Mouse (Mus musculus): Measurements from ENCODE around the gene Tacr2.

Tacr2 gene

DNA sequence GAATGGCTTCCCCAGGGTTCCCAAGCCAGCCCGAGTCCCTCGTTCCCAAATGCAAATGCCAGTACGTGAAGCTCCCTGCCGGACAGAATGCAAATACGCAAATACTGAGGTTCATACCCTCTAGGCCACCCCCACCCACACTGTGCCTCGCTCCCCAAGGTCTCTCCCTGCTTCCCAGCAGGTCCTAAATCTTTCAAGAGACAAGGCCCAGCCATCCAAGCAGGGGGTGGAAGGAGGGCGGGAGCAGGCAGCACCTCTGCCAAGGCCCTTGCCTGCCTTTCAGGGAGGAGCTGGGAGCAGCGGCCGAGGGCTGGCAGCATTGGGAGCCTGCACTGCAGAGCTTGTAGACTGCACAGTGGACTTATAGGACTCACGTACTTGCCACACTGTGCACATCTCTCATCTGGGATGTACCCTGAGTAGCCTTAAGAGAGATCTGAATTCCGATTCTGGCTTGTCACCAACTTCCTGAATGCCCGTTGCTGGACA lies at the start of gene Tacr2:
Gene Tacr2 (plus strand): TSS at position 439 of the 489 bp plus-strand sequence.
- DNase-seq (ENCODE audit: low spot score), result no peak

- no peak for DNase-seq (ENCODE audit: low spot score)
Observed at GRCm38 (mm10) chr10:62202574-62202973, 49.7 kb upstream of the Tacr2 start.

GRCm38 (mm10) chr10:62208241-62208896 lies 43.9 kb upstream of the Tacr2 start:
- DNase-seq (ENCODE audit: low spot score), result no peak

- DNase-seq (ENCODE audit: low spot score), result no peak
Observed at GRCm38 (mm10) chr10:62211310-62211709, 40.9 kb upstream of the Tacr2 start.

DNA sequence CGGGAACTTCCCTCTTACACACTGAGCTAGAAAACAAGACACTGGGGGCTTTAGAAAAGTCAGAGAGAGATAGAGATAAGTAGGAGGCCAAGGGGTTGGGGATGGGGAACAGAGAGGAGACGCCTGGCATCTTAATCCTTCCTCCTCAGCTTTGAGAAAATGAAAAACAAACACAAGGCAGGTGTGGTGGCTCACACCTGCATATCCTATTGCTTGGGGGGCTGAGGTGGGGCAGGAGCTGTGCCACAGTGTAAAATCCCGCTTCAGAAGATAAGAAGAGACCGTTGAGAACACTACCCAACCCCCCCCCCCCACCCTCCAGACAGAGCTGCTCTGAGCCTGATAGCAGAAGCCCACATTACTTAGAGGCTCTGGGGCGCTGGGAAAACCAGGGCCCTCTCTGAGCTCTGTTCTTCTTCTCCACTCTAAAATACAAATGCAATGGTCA lies 37.0 kb upstream of the Tacr2 start:
- no peak for DNase-seq (ENCODE audit: low spot score)

DNA sequence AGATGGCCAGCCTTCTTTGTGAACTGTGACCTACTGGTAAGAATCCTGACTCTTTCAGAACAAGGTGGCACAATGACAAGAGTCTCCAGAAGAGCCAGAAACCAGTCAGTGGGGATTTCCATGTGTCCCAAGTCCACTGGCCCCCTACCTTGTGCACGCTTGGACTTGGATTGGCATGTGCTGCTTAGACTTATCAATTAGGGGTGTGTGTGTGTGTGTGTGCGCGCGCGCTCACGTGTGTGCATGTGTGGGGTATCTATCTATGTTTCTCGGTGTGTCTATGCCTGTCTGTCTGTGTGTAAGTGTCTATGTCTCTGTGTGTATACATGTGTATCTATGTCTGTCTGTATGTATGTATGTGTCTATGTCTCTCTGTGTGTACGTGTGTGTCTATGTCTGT lies 36.6 kb upstream of the Tacr2 start:
- DNase-seq (ENCODE audit: low spot score), result no peak

- DNase-seq (ENCODE audit: low spot score), result no peak
Observed at GRCm38 (mm10) chr10:62216595-62216994, 35.6 kb upstream of the Tacr2 start.

DNA sequence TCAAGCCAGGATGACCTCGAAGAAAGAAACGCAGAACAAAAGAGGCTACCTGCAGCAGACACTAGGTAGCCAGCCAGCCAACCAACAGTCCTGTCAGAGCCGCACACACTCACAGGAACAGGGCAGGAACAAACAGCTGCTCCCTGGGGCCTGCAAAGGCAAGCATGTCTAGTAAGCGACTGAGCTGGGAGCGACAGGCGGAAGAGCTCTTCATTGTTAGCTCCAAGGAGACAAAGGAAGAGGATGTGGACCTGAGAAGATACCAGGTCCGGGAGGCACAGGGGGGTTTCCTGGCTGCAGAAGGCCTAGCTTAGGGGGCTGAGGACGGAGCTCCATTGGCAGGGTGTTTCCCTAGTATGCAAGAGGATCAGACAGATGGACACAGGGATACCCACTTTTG lies 35.0 kb upstream of the Tacr2 start:
- DNase-seq (ENCODE audit: low spot score), result no peak

GRCm38 (mm10) chr10:62218044-62218788 lies 34.0 kb upstream of the Tacr2 start:
- DNase-seq (ENCODE audit: low spot score), result no peak

DNA sequence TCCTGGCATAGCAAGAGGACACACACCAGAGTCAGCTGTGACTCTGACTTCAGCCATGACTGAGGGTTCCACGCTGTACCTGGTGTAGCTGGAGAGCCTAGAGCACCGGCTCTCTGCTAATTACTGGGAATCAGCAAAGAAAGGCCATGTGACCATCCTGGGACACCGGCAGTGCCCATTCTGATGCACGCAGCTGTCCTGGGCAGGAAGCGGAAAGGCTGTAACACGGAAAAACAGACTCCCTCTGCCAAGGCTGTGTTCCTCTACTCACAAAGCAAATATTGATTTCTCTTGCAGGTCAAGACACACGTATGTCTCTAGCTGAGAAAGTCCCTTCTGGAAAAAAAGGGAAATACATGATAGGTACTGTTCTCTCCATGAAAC lies 33.5 kb upstream of the Tacr2 start:
- DNase-seq (ENCODE audit: low spot score), result no peak

- DNase-seq (ENCODE audit: low spot score), result no peak
Observed at GRCm38 (mm10) chr10:62220732-62221514, 31.3 kb upstream of the Tacr2 start.

- no peak for DNase-seq (ENCODE audit: low spot score)
Observed at GRCm38 (mm10) chr10:62221647-62222046, 30.6 kb upstream of the Tacr2 start.

DNA sequence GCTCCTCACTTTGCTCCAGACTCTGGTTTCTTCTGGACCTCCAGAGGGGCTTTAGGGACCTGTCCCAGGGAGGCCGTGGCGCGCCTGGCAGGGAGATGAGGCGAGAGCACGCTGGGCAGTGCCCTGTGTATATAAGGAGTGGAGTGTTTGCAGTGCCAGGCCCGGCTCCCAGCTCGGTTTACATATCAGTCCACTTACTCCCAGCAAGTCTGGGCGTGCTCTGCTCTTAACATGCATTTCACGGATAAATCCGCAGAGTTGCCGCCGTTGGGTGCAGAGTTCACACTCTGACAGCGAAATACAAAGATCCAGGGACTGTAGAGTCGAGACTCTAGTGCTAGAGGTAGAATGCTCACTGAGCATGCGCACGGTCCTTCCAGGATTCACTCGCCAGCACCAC lies 29.5 kb upstream of the Tacr2 start:
- no peak for DNase-seq (ENCODE audit: low spot score)

- DNase-seq (ENCODE audit: low spot score), result no peak
Observed at GRCm38 (mm10) chr10:62224231-62224630, 28.0 kb upstream of the Tacr2 start.

DNA sequence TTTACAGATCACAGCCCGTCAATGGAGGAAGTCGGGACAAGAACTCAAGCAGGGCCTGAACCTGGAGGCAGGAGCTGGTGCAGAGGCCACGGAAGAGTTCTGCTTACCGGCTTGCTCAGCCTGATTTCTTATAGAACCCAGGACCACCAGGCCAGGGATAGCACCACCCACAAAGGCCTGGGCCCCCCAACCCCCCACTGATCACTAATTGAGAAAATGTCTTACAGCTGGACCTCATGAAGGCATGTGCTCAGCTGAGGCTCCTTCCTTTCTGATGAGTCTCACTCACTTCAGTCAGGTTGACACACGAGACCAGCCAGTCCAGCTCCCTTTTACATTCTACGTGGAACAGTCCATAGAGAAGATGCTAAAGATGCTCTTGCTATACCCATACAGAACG lies 26.4 kb upstream of the Tacr2 start:
- DNase-seq (ENCODE audit: low spot score), result no peak

DNA sequence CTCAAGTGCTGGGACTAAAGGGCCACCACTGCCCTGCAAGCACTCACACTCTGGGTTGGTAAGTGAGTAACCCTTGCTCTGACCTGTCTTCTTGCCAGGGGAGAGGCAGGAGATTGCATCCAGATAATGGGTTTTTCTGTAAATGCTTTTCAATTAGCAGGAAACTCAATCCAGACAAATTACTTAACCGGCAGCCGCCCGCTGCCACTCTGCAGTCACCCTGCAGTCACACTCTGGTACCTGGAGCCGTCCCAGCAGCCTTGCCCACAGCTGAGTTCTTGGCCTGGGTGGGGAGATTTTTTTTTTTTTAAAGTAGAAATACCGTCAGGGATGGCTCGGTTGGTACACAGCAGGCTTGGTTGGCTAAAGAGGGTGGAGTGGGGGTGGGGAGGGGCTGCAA lies 24.1 kb upstream of the Tacr2 start:
- no peak for DNase-seq (ENCODE audit: low spot score)

- DNase-seq (ENCODE audit: low spot score), result peak; percentile 89
Observed at GRCm38 (mm10) chr10:62230708-62231394, 21.4 kb upstream of the Tacr2 start, which contains the start of gene Tspan15. Gene Tspan15 (minus strand): TSS chr10:62231251.

DNA sequence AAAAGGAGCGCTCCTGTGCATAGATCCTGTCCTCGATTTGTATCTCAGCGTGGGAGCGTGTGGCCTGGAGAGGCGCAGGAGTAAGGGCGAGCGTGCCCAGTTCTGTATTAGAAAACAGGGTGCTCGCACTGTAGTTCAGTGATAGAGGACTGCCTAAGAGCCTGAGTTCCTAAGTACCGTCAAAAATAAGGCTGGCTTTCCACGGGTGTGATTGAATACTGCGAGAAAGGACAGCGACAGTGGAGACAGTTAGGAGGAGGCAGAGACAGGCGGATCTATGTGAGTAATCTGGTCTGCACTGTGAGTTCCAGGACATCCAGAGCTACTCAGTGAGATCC lies 20.9 kb upstream of the Tacr2 start:
- no peak for DNase-seq (ENCODE audit: low spot score)

- DNase-seq (ENCODE audit: low spot score), result no peak
Observed at GRCm38 (mm10) chr10:62231811-62232210, 20.4 kb upstream of the Tacr2 start.

DNA sequence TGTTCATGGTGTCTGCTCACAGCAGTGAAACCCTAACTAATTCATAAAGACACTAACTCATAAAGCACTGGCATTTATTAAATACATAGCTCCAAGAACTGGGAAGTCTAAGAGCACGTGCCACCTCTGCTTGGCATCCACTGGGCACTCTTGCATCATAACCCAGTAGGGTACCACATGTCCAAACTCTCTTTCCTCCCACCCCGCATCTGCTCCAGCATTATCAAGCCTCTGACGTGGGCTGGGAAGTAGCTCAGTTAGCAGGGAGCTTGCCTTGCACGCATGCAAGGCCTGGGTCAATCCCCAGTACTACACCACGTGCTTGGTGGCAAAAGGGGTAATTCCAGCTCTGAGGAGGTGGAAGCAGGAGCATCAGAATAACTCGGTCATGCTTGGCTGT lies 16.1 kb upstream of the Tacr2 start:
- no peak for DNase-seq (ENCODE audit: low spot score)

DNA sequence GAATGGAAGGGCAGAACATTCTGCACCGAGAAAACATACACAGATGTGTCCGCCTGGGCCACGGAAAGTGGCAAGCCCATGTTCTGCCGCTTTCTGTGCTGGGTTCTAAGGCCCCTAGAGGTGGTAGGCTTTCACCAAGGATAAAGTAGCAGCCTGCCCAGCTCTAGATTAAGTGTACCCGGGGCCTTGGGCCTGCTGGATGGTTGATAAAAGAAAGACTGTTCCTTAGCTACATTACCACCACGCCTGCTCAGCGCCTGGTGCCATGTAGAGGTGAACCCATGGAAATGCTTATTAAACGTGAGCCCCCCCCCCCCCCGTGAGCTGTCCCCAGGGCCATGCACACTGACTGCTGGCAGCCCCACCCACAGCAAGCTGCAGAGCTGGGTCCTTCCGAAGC lies 15.0 kb upstream of the Tacr2 start:
- no peak for DNase-seq (ENCODE audit: low spot score)

- no peak for DNase-seq (ENCODE audit: low spot score)
Observed at GRCm38 (mm10) chr10:62238688-62239087, 13.6 kb upstream of the Tacr2 start.

Data from testis, postnatal 14 days (tissue).